Mouse (Mus musculus) cortical plate, adult 2 months (tissue): ENCODE results near the gene Frmpd3. TPM values are rescaled to one million over a fixed set of nuclear protein-coding genes. Genes with fewer than 3 reads are reported as not detected.
A peak's percentile ranks its signal among the peaks of the same experiment; 100 is the strongest.
"Not testable (repeated sequence)": the region's sequence is repeated elsewhere in the genome, so short reads cannot be mapped to it uniquely, and the experiment has no call there.

Experiments used
- H3K27ac ChIP-seq: fragments of 200-500 bp; 2 replicates; pipeline ENCODE4 v1.5.1; 2012; ENCODE audit warnings: low read length, control low read depth, inconsistent platforms; ENCODE audit not compliant: insufficient read depth
- H3K4me1 ChIP-seq: fragments of 200-500 bp; 2 replicates; pipeline ENCODE4 v1.6.1; 2011; ENCODE audit warnings: low read length; ENCODE audit not compliant: control insufficient read depth, insufficient read depth
- H3K4me3 ChIP-seq: fragments of 200-500 bp; 2 replicates; pipeline ENCODE4 v1.5.1; 2011; ENCODE audit warnings: mild to moderate bottlenecking, low read length, control low read depth; ENCODE audit not compliant: insufficient read depth
- CTCF ChIP-seq: fragments of 200-500 bp; IDR thresholded peaks from 2 replicates; pipeline ENCODE4 v1.5.1; 2011; ENCODE audit warnings: mild to moderate bottlenecking, control low read depth, low read length; ENCODE audit not compliant: insufficient read depth; ENCODE audit errors: extremely low read depth
- POLR2A ChIP-seq: fragments of 200-500 bp; IDR thresholded peaks from 2 replicates; pipeline ENCODE4 v1.6.1; 2011; ENCODE audit warnings: mild to moderate bottlenecking, low read length, control low read depth; ENCODE audit not compliant: insufficient read depth; ENCODE audit errors: extremely low read depth
- polyA plus RNA-seq: library from polyadenylated mRNA; depleted of rRNA; stranded (reverse); fragments of >200 nt; gene quantifications from 2 replicates; pipeline ENCODE4 v1.2.3, GENCODE M21; 2012; rRNA removed

The Frmpd3 gene
- 16.5 and 18.4 TPM in 2 replicates for polyA plus RNA-seq

DNA sequence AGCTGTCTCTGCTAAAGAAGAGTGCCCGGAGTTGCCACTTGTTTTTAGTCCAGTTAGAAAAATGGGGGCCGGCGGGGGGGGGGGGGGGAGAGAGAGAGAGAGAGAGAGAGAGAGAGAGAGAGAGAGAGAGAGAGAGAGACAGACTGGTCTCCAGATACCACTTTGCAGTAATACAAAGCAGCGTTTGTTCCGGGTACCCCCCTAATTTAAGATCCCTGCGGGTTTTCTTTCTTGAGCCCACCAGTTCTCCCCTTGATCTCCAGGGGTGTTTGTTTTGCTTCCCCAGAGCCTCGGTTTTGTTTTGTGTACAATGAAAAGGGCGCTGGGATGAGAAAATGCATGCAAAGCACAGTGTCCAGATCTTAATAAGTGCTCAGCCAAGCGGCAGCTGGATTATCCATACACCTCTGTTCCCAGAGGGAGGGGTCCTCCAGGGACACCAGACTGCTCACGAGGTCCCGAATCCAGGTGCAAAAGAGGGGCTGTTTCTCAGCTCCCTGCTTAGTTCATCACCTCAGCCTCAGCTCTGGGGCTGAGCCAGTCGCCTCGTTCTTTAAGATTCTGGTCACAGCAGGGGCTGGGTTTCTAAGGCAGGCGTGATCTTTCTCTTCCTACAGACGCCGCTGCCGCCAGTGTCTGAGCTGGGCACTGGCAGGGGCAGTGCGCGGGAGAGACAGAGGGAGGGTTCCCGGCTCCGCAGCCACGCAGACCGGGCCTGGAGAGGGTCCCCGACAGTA, at the start of gene Frmpd3:
Gene Frmpd3 (plus strand): TSS at position 608 of the 737 bp plus-strand sequence.
- H3K4me3 ChIP-seq, result peak within 1 kb of the TSS; percentile 40
- no peaks in the 10 kb centered on the region for H3K4me1 ChIP-seq
- H3K27ac ChIP-seq, result no peak within 1 kb of the TSS
- TF ChIP-seq CTCF (no peak), POLR2A (no peak)

DNA sequence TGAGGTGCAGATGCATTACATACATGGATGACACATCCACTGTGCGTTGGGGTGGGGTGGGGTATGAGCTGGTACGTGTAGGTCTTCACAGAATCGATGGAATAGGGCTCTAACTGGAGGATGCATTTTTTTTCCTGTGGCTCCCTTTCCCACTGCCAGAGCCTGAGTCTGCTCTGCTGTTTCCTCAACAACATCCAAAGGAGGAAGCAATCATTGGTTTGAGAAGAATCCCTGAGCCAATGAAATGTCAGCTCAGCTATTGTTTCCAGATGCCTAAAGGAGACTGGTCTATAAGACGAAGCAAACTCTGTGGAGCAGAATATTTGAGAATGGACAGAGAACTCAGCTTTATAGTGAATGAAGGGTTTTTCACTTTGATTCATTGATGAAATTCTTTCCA, 38.3 kb upstream of the Frmpd3 start:
- Histone ChIP-seq H3K4me3 (no peak overlapping the region), H3K27ac (no peak overlapping the region), H3K4me1 (no peaks in the 10 kb centered on the region)
- TF ChIP-seq POLR2A, result no peak
- no peak for TF ChIP-seq CTCF

DNA sequence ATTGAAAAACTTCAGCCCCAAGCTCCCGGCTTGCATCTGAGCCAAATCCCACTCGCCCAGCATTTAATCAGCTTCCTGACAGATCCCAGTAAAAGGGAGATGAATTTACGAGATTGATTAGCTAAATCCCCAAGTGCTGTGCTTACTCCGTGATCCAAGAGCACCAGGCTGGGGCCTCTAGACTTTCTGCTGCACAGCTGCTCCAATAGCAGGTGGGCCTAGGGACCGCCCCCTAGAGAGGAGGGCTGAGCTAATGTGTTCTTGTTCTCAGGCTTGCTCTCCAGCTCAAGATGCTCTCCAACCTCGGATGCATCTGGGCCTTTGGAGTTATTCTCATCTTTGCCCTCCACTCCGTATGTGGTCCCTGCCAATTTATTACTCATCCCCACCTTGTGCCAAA, 36.4 kb upstream of the Frmpd3 start:
- TF ChIP-seq CTCF, result no peak
- no peak for TF ChIP-seq POLR2A

DNA sequence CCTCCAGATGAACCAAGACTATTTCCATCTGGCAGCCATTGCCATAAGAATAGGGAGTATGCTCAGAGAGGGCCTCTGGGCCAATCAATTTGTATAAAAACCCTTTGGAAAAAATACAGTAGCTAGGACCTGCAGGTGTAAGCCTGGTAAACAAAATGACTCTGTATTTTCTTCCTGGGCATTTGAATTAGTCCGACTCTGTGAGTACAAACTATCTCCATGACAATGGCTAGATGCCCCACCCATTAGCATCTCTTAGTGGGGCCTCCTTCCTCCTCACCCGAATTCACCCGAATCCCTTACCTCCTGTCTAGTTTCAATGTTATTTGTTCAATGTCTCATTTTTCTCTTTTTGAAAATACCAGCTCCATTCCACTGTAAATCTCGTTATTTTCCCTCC, 24.1 kb upstream of the Frmpd3 start:
- Histone ChIP-seq H3K4me1 (no peaks in the 10 kb centered on the region), H3K4me3 (no peak overlapping the region), H3K27ac (no peak overlapping the region)
- TF ChIP-seq CTCF, result no peak
- no peak for TF ChIP-seq POLR2A

More for the DNA sequence above, 36.4 kb upstream of the Frmpd3 start:
- Histone ChIP-seq H3K27ac (no peak overlapping the region), H3K4me3 (no peak overlapping the region), H3K4me1 (no peaks in the 10 kb centered on the region)

DNA sequence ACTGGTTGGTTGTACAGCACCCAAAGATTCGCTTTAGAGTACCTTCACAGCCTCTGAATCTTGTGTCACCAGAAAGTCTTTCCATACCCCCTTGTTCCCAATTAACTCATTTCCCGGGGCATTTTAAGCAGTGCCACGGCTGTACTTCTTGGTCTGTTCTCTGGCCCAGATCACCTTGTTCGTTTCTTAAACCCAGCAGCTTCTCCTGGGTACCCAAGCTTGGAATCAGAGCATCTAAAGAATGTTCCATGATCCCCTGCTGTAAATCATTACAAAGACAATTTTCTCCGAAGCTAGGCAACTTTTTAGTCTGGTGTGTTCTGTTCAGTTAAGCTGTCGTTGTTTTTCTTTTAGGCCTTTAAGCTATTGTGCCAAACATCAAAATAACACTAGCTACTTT, 22.9 kb upstream of the Frmpd3 start:
- Histone ChIP-seq H3K27ac (no peak overlapping the region), H3K4me3 (no peak overlapping the region), H3K4me1 (no peaks in the 10 kb centered on the region)
- no peak for TF ChIP-seq CTCF
- no peak for TF ChIP-seq POLR2A

DNA sequence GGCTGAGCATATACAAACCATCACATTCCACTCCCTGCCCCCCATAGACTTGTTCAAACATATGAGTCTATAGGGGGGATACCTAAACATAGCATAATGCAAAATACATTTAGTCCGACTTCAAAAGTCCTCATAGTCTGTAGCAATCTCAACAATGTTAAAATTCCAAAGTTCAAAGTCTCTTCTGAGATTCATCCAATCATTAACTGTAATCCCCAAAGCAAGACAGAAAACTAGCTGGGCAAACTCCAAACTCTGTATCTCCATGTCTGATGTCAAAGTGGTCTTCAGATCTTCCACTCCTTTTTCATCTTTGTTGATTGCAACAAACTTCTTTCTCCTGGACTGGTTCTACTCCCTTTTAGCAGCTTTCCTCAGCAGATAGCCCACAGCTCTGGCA, 21.4 kb upstream of the Frmpd3 start:
- H3K27ac ChIP-seq, H3K4me3 ChIP-seq, H3K4me1 ChIP-seq: not testable (repeated sequence)

DNA sequence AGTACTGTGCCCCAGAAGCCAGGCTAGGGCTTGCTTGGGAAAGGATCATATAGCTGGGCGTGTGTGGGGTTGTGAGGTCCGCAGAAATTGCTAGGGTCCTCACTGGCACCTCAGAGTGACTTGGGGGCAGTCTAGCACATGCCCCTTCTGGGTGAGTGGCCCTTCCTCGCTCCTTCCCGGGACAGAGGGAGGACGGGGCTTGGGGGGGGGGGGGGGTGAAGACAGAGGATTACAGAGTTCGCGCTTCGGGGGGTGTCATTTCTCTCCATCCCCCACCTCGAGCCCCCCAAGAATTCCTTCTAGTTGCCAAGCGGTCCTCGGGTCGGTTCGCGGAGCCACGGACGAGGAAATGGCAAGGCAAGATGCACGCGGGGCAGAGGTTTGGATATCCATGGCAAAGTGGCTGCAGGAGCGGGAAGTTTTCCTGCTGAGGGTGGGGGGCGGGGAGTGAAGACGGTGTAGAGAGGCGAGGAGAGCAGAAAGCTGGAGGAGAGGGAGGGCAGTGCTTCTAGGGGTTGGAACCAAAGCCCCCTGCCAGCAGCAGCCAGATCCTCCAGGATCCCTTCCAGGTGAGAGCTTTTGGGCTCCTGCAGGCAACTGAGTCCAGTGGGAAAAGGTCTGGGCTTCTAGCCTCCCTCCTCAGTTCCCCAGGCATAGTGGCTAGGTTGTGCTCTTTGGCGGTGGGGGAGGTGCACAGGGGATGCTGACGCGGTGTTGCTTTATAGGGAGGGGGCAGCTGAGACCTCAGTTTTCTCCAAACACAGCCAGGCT, 515 bp downstream of the Frmpd3 start:
- TF ChIP-seq POLR2A, result no peak
- Histone ChIP-seq H3K27ac (no peak overlapping the region), H3K4me1 (no peaks in the 10 kb centered on the region), H3K4me3 (peak overlapping the region; percentile 40)

DNA sequence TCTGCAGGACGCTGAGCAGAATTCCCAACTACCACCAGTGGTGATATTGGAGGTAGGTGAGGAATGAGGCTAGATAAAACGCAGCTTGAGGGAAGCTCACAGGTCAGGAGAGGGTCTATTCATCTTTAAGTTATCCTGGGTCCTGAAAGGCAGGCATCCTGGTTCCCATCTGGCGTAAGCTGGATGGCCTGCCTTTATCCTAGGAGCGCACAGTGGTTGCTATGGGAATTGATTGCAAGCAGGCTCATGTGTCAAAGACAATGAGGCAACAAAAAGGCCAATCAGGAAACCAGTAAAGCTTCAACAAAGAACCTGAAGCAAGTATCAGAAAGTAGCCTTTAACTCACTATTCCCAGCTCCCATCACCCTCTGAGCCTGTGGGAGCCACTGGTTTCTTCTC, 33.6 kb downstream of the Frmpd3 start:
- TF ChIP-seq CTCF (no peak), POLR2A (no peak)

DNA sequence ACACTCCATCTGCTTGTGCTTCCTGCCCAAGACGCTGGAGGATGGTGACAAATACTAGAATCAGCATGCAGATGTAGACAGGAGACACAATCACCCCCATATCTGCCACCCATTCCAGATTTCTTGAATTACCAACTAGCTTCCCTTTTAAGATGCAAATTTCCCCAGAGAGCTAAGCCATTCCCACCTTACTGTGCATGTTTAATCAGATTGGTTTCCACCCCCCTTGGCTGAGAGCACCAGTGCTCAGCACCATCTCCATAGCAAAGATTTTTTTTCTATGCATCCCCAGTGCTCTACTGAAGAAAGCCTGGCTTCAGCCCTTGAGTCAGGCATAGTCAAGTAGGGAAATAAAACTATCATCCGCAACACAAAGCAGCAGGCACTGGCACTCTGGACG, 57.9 kb downstream of the Frmpd3 start:
- Histone ChIP-seq H3K27ac (no peak overlapping the region), H3K4me3 (no peak overlapping the region), H3K4me1 (peaks cover 3% of the 10 kb centered on the region; the same call in 1 of the 2 replicates)
- TF ChIP-seq POLR2A (no peak), CTCF (no peak)

More for the DNA sequence above, 33.6 kb downstream of the Frmpd3 start:
- Histone ChIP-seq H3K4me1 (no peaks in the 10 kb centered on the region), H3K27ac (no peak overlapping the region), H3K4me3 (no peak overlapping the region)

DNA sequence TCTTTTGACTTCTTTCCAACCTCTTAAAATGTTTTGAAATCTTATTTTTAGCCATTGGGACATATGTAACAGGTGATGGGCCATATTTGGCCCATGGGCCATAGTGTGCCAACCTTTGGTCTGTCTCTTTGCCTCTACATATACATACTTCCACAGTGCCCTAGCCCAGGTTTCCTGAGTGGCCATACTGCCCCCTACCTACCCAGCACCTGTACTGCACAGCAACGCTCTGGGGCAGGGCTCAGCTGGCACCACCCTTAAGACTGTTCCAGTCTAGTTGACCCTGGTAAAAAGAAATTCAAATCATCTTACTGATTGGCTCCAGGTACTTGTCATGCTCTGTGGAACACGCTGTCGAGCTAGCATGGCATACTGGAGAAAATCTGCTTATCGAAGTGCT, 60.8 kb downstream of the Frmpd3 start:
- Histone ChIP-seq H3K27ac (no peak overlapping the region), H3K4me3 (no peak overlapping the region), H3K4me1 (peaks cover 3% of the 10 kb centered on the region; the same call in 1 of the 2 replicates)
- no peak for TF ChIP-seq POLR2A
- peak; percentile 38 for TF ChIP-seq CTCF
